Comparison of ENCODE assay signal across 10 mouse cellular contexts in the genomic region with DNA sequence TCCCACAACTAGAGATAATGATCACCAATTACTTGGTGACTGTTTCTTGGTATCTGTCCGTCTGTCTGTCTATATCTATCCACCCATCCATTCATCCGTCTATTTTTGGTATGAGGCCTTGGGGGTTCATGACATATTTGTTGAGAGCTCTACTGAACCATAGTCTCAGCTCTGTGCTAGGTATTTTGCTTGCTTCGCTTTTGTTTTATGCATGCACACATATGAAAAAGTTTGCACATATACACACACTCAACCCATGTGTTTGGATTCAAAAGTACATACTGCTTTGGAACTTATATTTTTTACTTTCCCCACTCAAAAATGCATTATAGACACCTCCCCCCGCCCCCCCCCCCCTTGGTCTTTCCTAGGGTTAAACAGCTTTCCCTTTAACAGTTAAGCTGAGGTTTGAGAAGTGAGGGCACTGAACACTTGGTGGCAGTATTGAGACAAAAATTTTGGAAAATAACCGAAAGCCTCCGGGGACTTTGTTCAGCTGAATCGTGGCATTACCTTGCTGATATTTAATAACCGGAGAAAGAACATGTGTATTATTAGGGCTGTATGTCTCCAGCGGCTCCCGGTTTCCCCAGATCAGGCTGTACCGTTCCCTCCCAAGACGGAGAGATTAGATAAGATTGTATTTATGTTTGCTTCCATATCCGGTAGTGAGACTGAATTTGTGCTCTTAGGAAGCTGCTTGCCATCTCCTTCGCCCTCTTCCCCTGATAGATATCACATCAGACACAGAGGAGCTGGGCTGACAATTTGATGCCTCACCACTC. TPM values are rescaled to one million over a fixed set of nuclear protein-coding genes. Genes with fewer than 3 reads are reported as not detected.
A peak's percentile ranks its signal among the peaks of the same experiment; 100 is the strongest.
DNase-seq lines count a peak whose midpoint lies in the region; ATAC-seq and TF ChIP-seq lines count a peak whose summit lies in the region.
"Had no signal": no experiment of that assay in that cellular context is flagged by ENCODE, and none has a peak within 500 bp of the region (broad histone marks: within the 10 kb centered on the region; RNA-seq: fewer than 3 reads in every experiment).

No protein-coding gene starts in this region.

- H3K4me3 ChIP-seq in bone marrow, adult 2 months (replicated peaks; ENCODE audit: control insufficient read depth, low read depth, low read length) = peak overlapping the region; percentile 39
- H3K4me3 ChIP-seq in embryonic facial prominence, embryonic 13.5 days = peak overlapping the region; percentile 49
- H3K4me3 ChIP-seq in hindbrain, embryonic 11.5 days (ENCODE audit: low read depth, low read length) = peak overlapping the region; percentile 34
- peak overlapping the region; percentile 32 for H3K4me3 ChIP-seq in lung, postnatal 0 days (ENCODE audit: low read depth, low read length)

- TF ChIP-seq CTCF in bone marrow, adult 2 months (IDR thresholded peaks at IDR 0.05; ENCODE audit: control insufficient read depth, insufficient read depth, low read length) = no peak
- peak; percentile 52 for TF ChIP-seq CTCF in lung, postnatal 0 days (IDR thresholded peaks at IDR 0.05)

- peaks cover 11% of the 10 kb centered on the region for H3K27me3 ChIP-seq in embryonic facial prominence, embryonic 13.5 days
- no peaks in the 10 kb centered on the region for H3K27me3 ChIP-seq in hindbrain, embryonic 11.5 days (ENCODE audit: control insufficient read depth, insufficient read depth, low read length)
- no peaks in the 10 kb centered on the region for H3K27me3 ChIP-seq in lung, postnatal 0 days (replicated peaks; ENCODE audit: insufficient read depth, low read length)

- peak overlapping the region; percentile 66 for H3K4me2 ChIP-seq in embryonic facial prominence, embryonic 13.5 days
- peak overlapping the region; percentile 50 for H3K4me2 ChIP-seq in hindbrain, embryonic 11.5 days (replicated peaks; ENCODE audit: low read depth, low read length)
- peak overlapping the region; percentile 54 for H3K4me2 ChIP-seq in lung, postnatal 0 days (replicated peaks; ENCODE audit: low read depth, low read length)

- DNase-seq in adrenal gland, adult (ENCODE audit: inconsistent age in 2 of 2, low spot score in 1 of 2) = peak; percentile 20 to 79
- DNase-seq in adrenal gland, postnatal 25 days = no peak
- peak; percentile 79 for DNase-seq in hindbrain, embryonic 11.5 days (ENCODE audit: low spot score)
- DNase-seq in layer of hippocampus, postnatal 10 days (ENCODE audit: low spot score in 2 of 2) = peak; percentile 67 to 69
- peak; percentile 70 for DNase-seq in lung, postnatal 0 days (ENCODE audit: low spot score)
- DNase-seq in retina, postnatal 7 days (ENCODE audit: low read depth, low spot score) = peak; percentile 46

- H3K36me3 ChIP-seq in embryonic facial prominence, embryonic 13.5 days = no peaks in the 10 kb centered on the region
- H3K36me3 ChIP-seq in hindbrain, embryonic 11.5 days (ENCODE audit: control insufficient read depth, insufficient read depth, low read length) = no peaks in the 10 kb centered on the region
- no peaks in the 10 kb centered on the region for H3K36me3 ChIP-seq in lung, postnatal 0 days (ENCODE audit: insufficient read depth, low read length)

- no peaks in the 10 kb centered on the region; the same call in 1 of the 2 replicates for H3K4me1 ChIP-seq in bone marrow, adult 2 months (ENCODE audit: control insufficient read depth, insufficient read depth, low read length)
- 0 out of 2 replicates have a peak, but pooled peaks cover 2% of the 10 kb centered on the region for H3K4me1 ChIP-seq in embryonic facial prominence, embryonic 13.5 days
- no peaks in the 10 kb centered on the region for H3K4me1 ChIP-seq in hindbrain, embryonic 11.5 days (replicated peaks; ENCODE audit: control insufficient read depth, insufficient read depth, low read length)
- H3K4me1 ChIP-seq in lung, postnatal 0 days (ENCODE audit: insufficient read depth, low read depth, low read length) = 0 out of 2 replicates have a peak, but pooled peaks cover 3% of the 10 kb centered on the region

- WGBS in bone marrow, adult 2 months = 15% methylated on average over 14 of the region's 14 CpGs
- 15% methylated on average over 14 of the region's 14 CpGs for WGBS in embryonic facial prominence, embryonic 13.5 days
- 25% methylated on average over 14 of the region's 14 CpGs for WGBS in hindbrain, embryonic 11.5 days
- 13% methylated on average over 14 of the region's 14 CpGs for WGBS in lung, postnatal 0 days

- no peak for TF ChIP-seq POLR2A in bone marrow, adult 2 months (IDR thresholded peaks at IDR 0.05; ENCODE audit: borderline replicate concordance, control insufficient read depth, low read depth, low read length)

- H3K27ac ChIP-seq in bone marrow, adult 2 months (ENCODE audit: control insufficient read depth, insufficient read depth, low read depth, low read length, poor library complexity) = no peak overlapping the region
- H3K27ac ChIP-seq in embryonic facial prominence, embryonic 13.5 days = no peak overlapping the region
- no peak overlapping the region for H3K27ac ChIP-seq in hindbrain, embryonic 11.5 days (ENCODE audit: low read depth, low read length)
- no peak overlapping the region for H3K27ac ChIP-seq in lung, postnatal 0 days (ENCODE audit: low read length)

- TF ChIP-seq EP300 in lung, postnatal 0 days (IDR thresholded peaks at IDR 0.05) = peak; percentile 96

- peak overlapping the region; percentile 70 for H3K9ac ChIP-seq in embryonic facial prominence, embryonic 13.5 days
- H3K9ac ChIP-seq in hindbrain, embryonic 11.5 days (ENCODE audit: low read depth, low read length) = peak overlapping the region; percentile 48; the same call in 1 of the 2 replicates
- H3K9ac ChIP-seq in lung, postnatal 0 days (replicated peaks; ENCODE audit: low read depth) = peak overlapping the region; percentile 36; the same call in 1 of the 2 replicates

- H3K9me3 ChIP-seq in embryonic facial prominence, embryonic 13.5 days = no peaks in the 10 kb centered on the region
- H3K9me3 ChIP-seq in hindbrain, embryonic 11.5 days (ENCODE audit: control insufficient read depth, low read length) = no peaks in the 10 kb centered on the region
- no peaks in the 10 kb centered on the region for H3K9me3 ChIP-seq in lung, postnatal 0 days (ENCODE audit: low read length)

- no peak for ATAC-seq in embryonic facial prominence, embryonic 13.5 days (ENCODE audit: insufficient number of reproducible peaks, insufficient read depth, low FRiP score, low TSS enrichment, low read depth)
- peak; percentile 35; the same call in 1 of the 2 replicates for ATAC-seq in hindbrain, embryonic 11.5 days (ENCODE audit: low FRiP score)
- peak; percentile 43 for ATAC-seq in lung, postnatal 0 days

RNA-seq across cellular contexts. Expression of gene Sln, which starts 20.7 kb away (rescaled TPM):
- total RNA-seq in adrenal gland, postnatal 25 days (2021) = not detected in 2 replicates
- polyA plus RNA-seq in bone marrow, adult 2 months (2011; ENCODE audit: insufficient read depth, insufficient read length, low replicate concordance, missing spikeins) = not detected in 2 replicates
- 4.6 and 6.0 TPM in 2 replicates for polyA plus RNA-seq in embryonic facial prominence, embryonic 13.5 days (2015; fragmentation: Nextera tagmentation; extraction: Ambion mirVana)
- polyA plus RNA-seq in hindbrain, embryonic 11.5 days (2014; fragmentation: Nextera tagmentation; extraction: Ambion mirVana) = 1.1 and 2.1 TPM in 2 replicates
- total RNA-seq in layer of hippocampus, postnatal 10 days (2021) = under 1 TPM in 1 of 2 experiments, not detected in 1; 0.33 TPM
- polyA plus RNA-seq in lung, postnatal 0 days (2015; fragmentation: Nextera tagmentation; extraction: Ambion mirVana) = 8.6 and 11.0 TPM in 2 replicates
- polyA plus RNA-seq: C2C12; small intestine, adult 2 months had no signal

RNA-seq across cellular contexts. Expression of gene Slc35f2, which starts 57.9 kb away (rescaled TPM):
- 1.0 TPM in 1 of 2 replicates, not detected in the other for total RNA-seq in adrenal gland, postnatal 25 days (2021)
- 0.77 and 2.9 TPM in 2 replicates for polyA plus RNA-seq in bone marrow, adult 2 months (2011; ENCODE audit: insufficient read depth, insufficient read length, low replicate concordance, missing spikeins)
- polyA plus RNA-seq in embryonic facial prominence, embryonic 13.5 days (2015; fragmentation: Nextera tagmentation; extraction: Ambion mirVana) = 10.5 and 10.9 TPM in 2 replicates
- polyA plus RNA-seq in hindbrain, embryonic 11.5 days (2014; fragmentation: Nextera tagmentation; extraction: Ambion mirVana) = 2.1 and 3.3 TPM in 2 replicates
- total RNA-seq in layer of hippocampus, postnatal 10 days (2021) = 1 to 10 TPM; 9.4 to 9.8 TPM
- 1.2 TPM in 2 replicates for polyA plus RNA-seq in lung, postnatal 0 days (2015; fragmentation: Nextera tagmentation; extraction: Ambion mirVana)
